Mouse (Mus musculus): Measurements from ENCODE around the gene Gm12185.
"Not testable (repeated sequence)": the region's sequence is repeated elsewhere in the genome, so short reads cannot be mapped to it uniquely, and the experiment has no call there.

DNA sequence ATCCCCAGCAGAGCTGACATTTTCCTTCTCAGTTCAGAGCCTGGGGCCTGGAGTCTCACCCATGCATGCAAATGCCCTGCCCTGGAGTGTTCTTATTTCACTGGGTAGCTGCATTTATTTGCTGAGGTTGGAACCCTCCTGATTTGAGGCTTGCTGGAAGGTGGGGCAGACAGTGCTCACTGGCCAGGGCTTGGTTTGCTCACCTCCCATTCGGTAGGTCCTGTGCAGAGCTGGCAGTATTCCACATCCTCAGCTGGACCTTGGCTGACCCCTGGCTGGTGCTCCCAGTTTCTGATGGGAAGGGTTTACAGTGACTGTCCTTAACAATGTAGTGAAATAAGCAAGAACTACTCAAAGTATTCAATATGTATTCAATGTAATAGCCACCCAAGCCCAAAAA lies 58.1 kb downstream of the Gm12185 start:
- not testable (repeated sequence) for TF ChIP-seq CTCF, POLR2A (IDR thresholded peaks at IDR 0.05; ENCODE audit: insufficient read depth, low read depth, low read length)

All from olfactory bulb, adult 2 months (tissue).